Mouse (Mus musculus) brain, embryonic 14.5 days (tissue): ENCODE measurements at regions not wholly inside any gene's neighbourhood (a gene's known extent, or its start where the extent isn't known, plus 50 kb on each side); places are given as distances from the start of the nearest gene placed in this dataset.

Experiments
- CTCF ChIP-seq: fragments of 200-500 bp; IDR thresholded peaks from 2 replicates; pipeline ENCODE4 v1.5.1; 2012; ENCODE audit warnings: inconsistent platforms, mild to moderate bottlenecking, moderate library complexity, borderline replicate concordance; ENCODE audit not compliant: insufficient read depth, insufficient read length; ENCODE audit errors: extremely low read depth
- POLR2A ChIP-seq: fragments of 200-500 bp; IDR thresholded peaks from 2 replicates; pipeline ENCODE4 v1.6.1; 2012; ENCODE audit warnings: mild to moderate bottlenecking, inconsistent platforms, borderline replicate concordance; ENCODE audit not compliant: poor library complexity, insufficient read depth, insufficient read length, severe bottlenecking; ENCODE audit errors: extremely low read depth

- no peak for TF ChIP-seq CTCF
- TF ChIP-seq POLR2A, result no peak
Measured at GRCm38 (mm10) chr14:112325602-112326001, 650.7 kb downstream of the Slitrk5 start.
